ENCODE assay signal across 10 mouse cellular contexts in genomic region chr6:29524034-29524489, GRCm38 (mm10). TPM values are rescaled to one million over a fixed set of nuclear protein-coding genes. Genes with fewer than 3 reads are reported as not detected.
A peak's percentile ranks its signal among the peaks of the same experiment; 100 is the strongest.
DNase-seq lines count a peak whose midpoint lies in the region; ATAC-seq and TF ChIP-seq lines count a peak whose summit lies in the region.
"Had no signal": no experiment of that assay in that cellular context is flagged by ENCODE, and none has a peak within 500 bp of the region (broad histone marks: within the 10 kb centered on the region; RNA-seq: fewer than 3 reads in every experiment).

No protein-coding gene starts in this region.

- H3K36me3 ChIP-seq in lung, embryonic 14.5 days (ENCODE audit: insufficient read depth), result no peaks in the 10 kb centered on the region
- no peaks in the 10 kb centered on the region for H3K36me3 ChIP-seq in forebrain, embryonic 11.5 days (ENCODE audit: control insufficient read depth, insufficient read depth, low read length)
- H3K36me3 ChIP-seq: midbrain, embryonic 12.5 days had no signal

- no peak overlapping the region for H3K4me2 ChIP-seq in lung, embryonic 14.5 days
- H3K4me2 ChIP-seq in forebrain, embryonic 11.5 days (ENCODE audit: low read depth, low read length, severe bottlenecking), result no peak overlapping the region
- H3K4me2 ChIP-seq: midbrain, embryonic 12.5 days had no signal

- H3K9ac ChIP-seq in lung, embryonic 14.5 days, result no peak overlapping the region
- H3K9ac ChIP-seq in forebrain, embryonic 11.5 days (ENCODE audit: low read length), result no peak overlapping the region
- H3K9ac ChIP-seq: midbrain, embryonic 12.5 days had no signal

- no peak for TF ChIP-seq CTCF in lung, embryonic 14.5 days (IDR thresholded peaks at IDR 0.05; ENCODE audit: low read depth)

- H3K27ac ChIP-seq in lung, embryonic 14.5 days (ENCODE audit: low read depth), result no peak overlapping the region
- no peak overlapping the region for H3K27ac ChIP-seq in forebrain, embryonic 11.5 days (ENCODE audit: low read depth, low read length)
- H3K27ac ChIP-seq: midbrain, embryonic 12.5 days had no signal

- no peak overlapping the region for H3K4me3 ChIP-seq in lung, embryonic 14.5 days (ENCODE audit: low read depth, low read length)
- H3K4me3 ChIP-seq in forebrain, embryonic 11.5 days (ENCODE audit: low read depth, low read length), result no peak overlapping the region
- H3K4me3 ChIP-seq: midbrain, embryonic 12.5 days had no signal

- H3K4me1 ChIP-seq in lung, embryonic 14.5 days (ENCODE audit: insufficient read depth), result peaks cover 4% of the 10 kb centered on the region; the same call in 1 of the 2 replicates
- peaks cover 2% of the 10 kb centered on the region; the same call in 1 of the 2 replicates for H3K4me1 ChIP-seq in forebrain, embryonic 11.5 days (replicated peaks; ENCODE audit: control insufficient read depth, insufficient read depth, low read length)

- peak; percentile 79 for DNase-seq in lung, embryonic 14.5 days
- no peak for DNase-seq in lung, postnatal 25 days (ENCODE audit: low spot score)
- peak; percentile 38 for DNase-seq in c-Kit-positive CD71-negative TER-119-negative erythroid progenitor cells, embryonic 14.5 days (ENCODE audit: low read depth)
- peak; percentile 66 for DNase-seq in heart, postnatal 4 days
- peak; percentile 66 to 71 for DNase-seq in spleen, postnatal 36 days (ENCODE audit: low spot score in 2 of 2)
- no peak for DNase-seq in forebrain, embryonic 11.5 days (ENCODE audit: low spot score)
- no peak for DNase-seq in layer of hippocampus, postnatal 25 days (ENCODE audit: extremely low spot score in 1 of 2, low spot score in 1 of 2)

- ATAC-seq in lung, embryonic 14.5 days (ENCODE audit: insufficient read depth), result peak; percentile 69
- ATAC-seq in erythroid progenitor cell, adult 5-6 weeks (replicated peaks; ENCODE audit: low FRiP score, poor library complexity, severe bottlenecking), result no peak
- ATAC-seq in forebrain, embryonic 11.5 days (replicated peaks; ENCODE audit: low FRiP score), result no peak
- ATAC-seq: hindbrain, embryonic 16.5 days had no signal

- 23% methylated on average over 6 of the region's 6 CpGs for WGBS in lung, embryonic 14.5 days
- WGBS in forebrain, embryonic 11.5 days, result 73% methylated on average over 6 of the region's 6 CpGs

- no peaks in the 10 kb centered on the region for H3K9me3 ChIP-seq in lung, embryonic 14.5 days (ENCODE audit: low read depth, low read length)
- no peaks in the 10 kb centered on the region for H3K9me3 ChIP-seq in forebrain, embryonic 11.5 days (ENCODE audit: control insufficient read depth, low read length)

- peaks cover 29% of the 10 kb centered on the region for H3K27me3 ChIP-seq in lung, embryonic 14.5 days (ENCODE audit: insufficient read depth, low read length)
- peaks cover 37% of the 10 kb centered on the region for H3K27me3 ChIP-seq in forebrain, embryonic 11.5 days (ENCODE audit: control insufficient read depth, insufficient read depth, low read length)

RNA-seq across cellular contexts. Expression of gene Irf5, which starts 2.4 kb away (rescaled TPM):
- polyA plus RNA-seq in lung, embryonic 14.5 days (2014; fragmentation: Nextera tagmentation; extraction: Ambion mirVana), result 3.7 and 4.2 TPM in 2 replicates
- 1 to 10 TPM; 3.0 TPM for total RNA-seq in heart, postnatal 4 days (2021)
- 2.5 and 9.7 TPM in 2 replicates for total RNA-seq in erythroid progenitor cell, adult 5-6 weeks (2015; ENCODE audit: low replicate concordance)
- total RNA-seq in erythroid progenitor cell, adult 5-6 weeks (2017; ENCODE audit: low replicate concordance), result 6.7 and 13.5 TPM in 2 replicates
- polyA plus RNA-seq in forebrain, embryonic 11.5 days (2014; fragmentation: Nextera tagmentation; extraction: Ambion mirVana), result 2.1 and 2.6 TPM in 2 replicates
- 1 to 10 TPM; 3.4 to 4.0 TPM for total RNA-seq in layer of hippocampus, postnatal 25 days (2021)

RNA-seq across cellular contexts. Expression of gene Kcp, which starts 16.3 kb away (rescaled TPM):
- 17.3 and 22.0 TPM in 2 replicates for polyA plus RNA-seq in lung, embryonic 14.5 days (2014; fragmentation: Nextera tagmentation; extraction: Ambion mirVana)
- 10 to 100 TPM; 11.6 to 15.1 TPM for total RNA-seq in heart, postnatal 4 days (2021)
- total RNA-seq in erythroid progenitor cell, adult 5-6 weeks (2015; ENCODE audit: low replicate concordance), result not detected in 2 replicates
- not detected in 2 replicates for total RNA-seq in erythroid progenitor cell, adult 5-6 weeks (2017; ENCODE audit: low replicate concordance)
- 9.6 and 14.4 TPM in 2 replicates for polyA plus RNA-seq in forebrain, embryonic 11.5 days (2014; fragmentation: Nextera tagmentation; extraction: Ambion mirVana)
- 1 to 10 TPM; 2.1 to 3.0 TPM for total RNA-seq in layer of hippocampus, postnatal 25 days (2021)

RNA-seq across cellular contexts. Expression of gene Atp6v1fnb, which starts 52.8 kb away (rescaled TPM):
- not detected in 2 replicates for polyA plus RNA-seq in lung, embryonic 14.5 days (2014; fragmentation: Nextera tagmentation; extraction: Ambion mirVana)
- not detected for total RNA-seq in heart, postnatal 4 days (2021)
- total RNA-seq in erythroid progenitor cell, adult 5-6 weeks (2015; ENCODE audit: low replicate concordance), result not detected in 2 replicates
- 0.64 TPM in 1 of 2 replicates, not detected in the other for total RNA-seq in erythroid progenitor cell, adult 5-6 weeks (2017; ENCODE audit: low replicate concordance)
- polyA plus RNA-seq in forebrain, embryonic 11.5 days (2014; fragmentation: Nextera tagmentation; extraction: Ambion mirVana), result 0.29 TPM in 1 of 2 replicates, not detected in the other
- total RNA-seq in layer of hippocampus, postnatal 25 days (2021), result under 1 TPM in 1 of 2 experiments, not detected in 1; 0.59 TPM
- polyA plus RNA-seq: hindbrain, embryonic 16.5 days; midbrain, embryonic 12.5 days had no signal

RNA-seq across cellular contexts. Expression of gene Atp6v1f, which starts 56.5 kb away (rescaled TPM):
- 182 and 184 TPM in 2 replicates for polyA plus RNA-seq in lung, embryonic 14.5 days (2014; fragmentation: Nextera tagmentation; extraction: Ambion mirVana)
- 100 to 1,000 TPM; 110 to 117 TPM for total RNA-seq in heart, postnatal 4 days (2021)
- 66.7 and 71.7 TPM in 2 replicates for total RNA-seq in erythroid progenitor cell, adult 5-6 weeks (2015; ENCODE audit: low replicate concordance)
- 24.1 and 45.5 TPM in 2 replicates for total RNA-seq in erythroid progenitor cell, adult 5-6 weeks (2017; ENCODE audit: low replicate concordance)
- 164 and 190 TPM in 2 replicates for polyA plus RNA-seq in forebrain, embryonic 11.5 days (2014; fragmentation: Nextera tagmentation; extraction: Ambion mirVana)
- total RNA-seq in layer of hippocampus, postnatal 25 days (2021), result 100 to 1,000 TPM; 241 to 263 TPM

Comparison
In these comparisons a context has a peak if more than half of its experiments do, and no peak if none do; other contexts are left out.
1. DNase-seq: peak in lung, embryonic 14.5 days (single experiment), c-Kit-positive CD71-negative TER-119-negative erythroid progenitor cells, embryonic 14.5 days (single experiment), heart, postnatal 4 days (single experiment) and spleen, postnatal 36 days (2 of 2); none in lung, postnatal 25 days (single experiment), forebrain, embryonic 11.5 days (single experiment) and layer of hippocampus, postnatal 25 days (0 of 2).